Mouse (Mus musculus) T-cell, adult 66 days (primary cell): ENCODE measurements around the gene 4930550C14Rik. TPM values are rescaled to one million over a fixed set of nuclear protein-coding genes. Genes with fewer than 3 reads are reported as not detected.

ENCODE experiments used
- total RNA-seq, 2 experiments: library from RNA; stranded (reverse); gene quantifications; 3 replicates in 1 of 2; 4 replicates in 1 of 2; pipeline ENCODE4 v1.2.4; 2023

Gene 4930550C14Rik
- under 1 TPM in 1 of 2 experiments, not detected in 1; 0.90 TPM for total RNA-seq

GRCm38 (mm10) chr9:53402291-53402711, at the start of gene 4930550C14Rik:
4930550C14Rik (plus strand) TSS chr9:53402325.

GRCm38 (mm10) chr9:53383951-53384866, 17.9 kb upstream of the 4930550C14Rik start, which contains the start of gene Kdelc2:
Kdelc2 (plus strand) TSS chr9:53384025.

Other genes with a start within 250 kb of the 4930550C14Rik start
- gene Ddx10, start 154.3 kb upstream of the 4930550C14Rik start, total RNA-seq: 10 to 100 TPM; 49.2 to 54.6 TPM
- under 1 TPM; 0.41 to 0.56 TPM for gene Exph5, start 100.7 kb upstream of the 4930550C14Rik start, total RNA-seq
- 1 to 10 TPM; 1.4 to 2.4 TPM for gene Kdelc2, start 18.3 kb upstream of the 4930550C14Rik start, total RNA-seq
- gene Atm, start 134.4 kb downstream of the 4930550C14Rik start, total RNA-seq: 10 to 100 TPM; 56.2 to 75.4 TPM
- gene Npat, start 134.7 kb downstream of the 4930550C14Rik start, total RNA-seq: 10 to 100 TPM; 18.7 to 22.6 TPM
- 10 to 100 TPM; 20.1 to 26.3 TPM for gene Acat1, start 208.1 kb downstream of the 4930550C14Rik start, total RNA-seq